Mouse (Mus musculus): Measurements from ENCODE around the gene Atp5s. TPM values are rescaled to one million over a fixed set of nuclear protein-coding genes. Genes with fewer than 3 reads are reported as not detected.

Atp5s gene
- total and polyA plus RNA-seq, 3 experiments, result 8.2 to 66.9 (median 15.9) TPM

GRCm38 (mm10) chr12:69682788-69683419, 41.8 kb upstream of the Atp5s start:
- peaks cover 28% of the 10 kb centered on the region for H3K4me1 ChIP-seq (ENCODE audit: insufficient read depth, low read depth, low read length)
- no peaks in the 10 kb centered on the region for H3K9me3 ChIP-seq (replicated peaks)
- ATAC-seq (ENCODE audit: extremely low read depth, insufficient number of reproducible peaks, low FRiP score, poor library complexity, severe bottlenecking) (no peak), DNase-seq (ENCODE audit: low spot score) (no peak)
- no peaks in the 10 kb centered on the region for H3K36me3 ChIP-seq (replicated peaks)
- no peaks in the 10 kb centered on the region for H3K27me3 ChIP-seq (ENCODE audit: insufficient read depth, low read length)
- no peak for TF ChIP-seq GATA2 (IDR thresholded peaks at IDR 0.05; ENCODE audit: borderline replicate concordance, low read depth, low read length)
- TF ChIP-seq GATA1 (IDR thresholded peaks at IDR 0.05; ENCODE audit: borderline replicate concordance, low read length), result no peak
- no peak for TF ChIP-seq POLR2AphosphoS5 (IDR thresholded peaks at IDR 0.05; ENCODE audit: insufficient replicate concordance, low read depth, low read length)
- TF ChIP-seq CTCF (IDR thresholded peaks at IDR 0.05; ENCODE audit: low read depth, low read length), result no peak
- no peak for TF ChIP-seq TAL1 (conservative IDR thresholded peaks at IDR 0.05; ENCODE audit: low read depth, low read length)
- no peak overlapping the region; the same call in 1 of the 2 replicates for H3K4me3 ChIP-seq (ENCODE audit: low read depth, low read length)

GRCm38 (mm10) chr12:69683537-69683936, 41.2 kb upstream of the Atp5s start:
- DNase-seq (ENCODE audit: low spot score) (peak; percentile 23), ATAC-seq (ENCODE audit: extremely low read depth, insufficient number of reproducible peaks, low FRiP score, poor library complexity, severe bottlenecking) (no peak)
- H3K27me3 ChIP-seq (ENCODE audit: insufficient read depth, low read length), result no peaks in the 10 kb centered on the region
- no peak overlapping the region for H3K4me3 ChIP-seq (ENCODE audit: low read depth, low read length)
- H3K9me3 ChIP-seq (replicated peaks), result no peaks in the 10 kb centered on the region
- peaks cover 25% of the 10 kb centered on the region for H3K4me1 ChIP-seq (ENCODE audit: insufficient read depth, low read depth, low read length)
- TF ChIP-seq POLR2AphosphoS5 (IDR thresholded peaks at IDR 0.05; ENCODE audit: insufficient replicate concordance, low read depth, low read length) (no peak), CTCF (IDR thresholded peaks at IDR 0.05; ENCODE audit: low read depth, low read length) (no peak)
- no peaks in the 10 kb centered on the region for H3K36me3 ChIP-seq (replicated peaks)

GRCm38 (mm10) chr12:69688368-69688767, 36.4 kb upstream of the Atp5s start:
- no peak for TF ChIP-seq GATA2 (IDR thresholded peaks at IDR 0.05; ENCODE audit: borderline replicate concordance, low read depth, low read length)
- no peak for TF ChIP-seq POLR2AphosphoS5 (IDR thresholded peaks at IDR 0.05; ENCODE audit: insufficient replicate concordance, low read depth, low read length)
- TF ChIP-seq GATA1 (IDR thresholded peaks at IDR 0.05; ENCODE audit: borderline replicate concordance, low read length), result no peak
- TF ChIP-seq CTCF (IDR thresholded peaks at IDR 0.05; ENCODE audit: low read depth, low read length), result no peak
- no peak for TF ChIP-seq TAL1 (conservative IDR thresholded peaks at IDR 0.05; ENCODE audit: low read depth, low read length)
- Histone ChIP-seq H3K9me3 (replicated peaks) (no peaks in the 10 kb centered on the region), H3K4me3 (ENCODE audit: low read depth, low read length) (no peak overlapping the region), H3K36me3 (replicated peaks) (peaks cover 14% of the 10 kb centered on the region), H3K27me3 (ENCODE audit: insufficient read depth, low read length) (no peaks in the 10 kb centered on the region), H3K4me1 (ENCODE audit: insufficient read depth, low read depth, low read length) (peaks cover 4% of the 10 kb centered on the region)
- DNase-seq (ENCODE audit: low spot score) (no peak), ATAC-seq (ENCODE audit: extremely low read depth, insufficient number of reproducible peaks, low FRiP score, poor library complexity, severe bottlenecking) (no peak)

- peaks cover 20% of the 10 kb centered on the region for H3K36me3 ChIP-seq (replicated peaks)
- no peak for ATAC-seq (ENCODE audit: extremely low read depth, insufficient number of reproducible peaks, low FRiP score, poor library complexity, severe bottlenecking)
- H3K4me1 ChIP-seq (ENCODE audit: insufficient read depth, low read depth, low read length), result no peaks in the 10 kb centered on the region
- no peak overlapping the region for H3K4me3 ChIP-seq (ENCODE audit: low read depth, low read length)
- TF ChIP-seq GATA1 (IDR thresholded peaks at IDR 0.05; ENCODE audit: borderline replicate concordance, low read length), result no peak
- no peak for TF ChIP-seq GATA2 (IDR thresholded peaks at IDR 0.05; ENCODE audit: borderline replicate concordance, low read depth, low read length)
- no peak for TF ChIP-seq TAL1 (conservative IDR thresholded peaks at IDR 0.05; ENCODE audit: low read depth, low read length)
- no peak for TF ChIP-seq CTCF (IDR thresholded peaks at IDR 0.05; ENCODE audit: low read depth, low read length)
- no peak for TF ChIP-seq POLR2AphosphoS5 (IDR thresholded peaks at IDR 0.05; ENCODE audit: insufficient replicate concordance, low read depth, low read length)
- no peaks in the 10 kb centered on the region for H3K27me3 ChIP-seq (ENCODE audit: insufficient read depth, low read length)
- DNase-seq (ENCODE audit: low spot score), result no peak
- H3K9me3 ChIP-seq (replicated peaks), result no peaks in the 10 kb centered on the region
Observed at GRCm38 (mm10) chr12:69689094-69689493, 35.7 kb upstream of the Atp5s start.

GRCm38 (mm10) chr12:69690714-69691113, 34.0 kb upstream of the Atp5s start:
- H3K27me3 ChIP-seq (ENCODE audit: insufficient read depth, low read length), result no peaks in the 10 kb centered on the region
- no peaks in the 10 kb centered on the region for H3K9me3 ChIP-seq (replicated peaks)
- DNase-seq (ENCODE audit: low spot score), result no peak
- no peak overlapping the region for H3K4me3 ChIP-seq (ENCODE audit: low read depth, low read length)
- no peak for TF ChIP-seq CTCF (IDR thresholded peaks at IDR 0.05; ENCODE audit: low read depth, low read length)
- no peaks in the 10 kb centered on the region for H3K4me1 ChIP-seq (ENCODE audit: insufficient read depth, low read depth, low read length)
- ATAC-seq (ENCODE audit: extremely low read depth, insufficient number of reproducible peaks, low FRiP score, poor library complexity, severe bottlenecking), result no peak
- H3K36me3 ChIP-seq (replicated peaks), result peaks cover 29% of the 10 kb centered on the region

GRCm38 (mm10) chr12:69693471-69693870, 31.3 kb upstream of the Atp5s start:
- H3K27me3 ChIP-seq (ENCODE audit: insufficient read depth, low read length), result no peaks in the 10 kb centered on the region
- DNase-seq (ENCODE audit: low spot score) (no peak), ATAC-seq (ENCODE audit: extremely low read depth, insufficient number of reproducible peaks, low FRiP score, poor library complexity, severe bottlenecking) (no peak)
- TF ChIP-seq GATA1 (IDR thresholded peaks at IDR 0.05; ENCODE audit: borderline replicate concordance, low read length) (no peak), TAL1 (conservative IDR thresholded peaks at IDR 0.05; ENCODE audit: low read depth, low read length) (no peak), POLR2AphosphoS5 (IDR thresholded peaks at IDR 0.05; ENCODE audit: insufficient replicate concordance, low read depth, low read length) (no peak), CTCF (IDR thresholded peaks at IDR 0.05; ENCODE audit: low read depth, low read length) (no peak), GATA2 (IDR thresholded peaks at IDR 0.05; ENCODE audit: borderline replicate concordance, low read depth, low read length) (no peak)
- H3K4me3 ChIP-seq (ENCODE audit: low read depth, low read length), result no peak overlapping the region
- peaks cover 43% of the 10 kb centered on the region for H3K36me3 ChIP-seq (replicated peaks)
- H3K4me1 ChIP-seq (ENCODE audit: insufficient read depth, low read depth, low read length), result no peaks in the 10 kb centered on the region
- H3K9me3 ChIP-seq (replicated peaks), result no peaks in the 10 kb centered on the region

- H3K4me3 ChIP-seq (ENCODE audit: low read depth, low read length), result no peak overlapping the region
- peaks cover 57% of the 10 kb centered on the region for H3K36me3 ChIP-seq (replicated peaks)
- ATAC-seq (ENCODE audit: extremely low read depth, insufficient number of reproducible peaks, low FRiP score, poor library complexity, severe bottlenecking), result peak; percentile 52; the same call in 1 of the 2 replicates
- no peaks in the 10 kb centered on the region for H3K9me3 ChIP-seq (replicated peaks)
- DNase-seq (ENCODE audit: low spot score), result peak; percentile 29
- no peaks in the 10 kb centered on the region for H3K4me1 ChIP-seq (ENCODE audit: insufficient read depth, low read depth, low read length)
- H3K27me3 ChIP-seq (ENCODE audit: insufficient read depth, low read length), result no peaks in the 10 kb centered on the region
- TF ChIP-seq CTCF (IDR thresholded peaks at IDR 0.05; ENCODE audit: low read depth, low read length), result peak; percentile 53
- TF ChIP-seq POLR2AphosphoS5 (IDR thresholded peaks at IDR 0.05; ENCODE audit: insufficient replicate concordance, low read depth, low read length), result no peak
Observed at GRCm38 (mm10) chr12:69696746-69697145, 28.0 kb upstream of the Atp5s start.
